Mouse (Mus musculus) c-Kit-positive CD71-positive TER-119-positive erythroid progenitor cells, embryonic 14.5 days (primary cell): ENCODE measurements around the gene Usp2.

Source experiments
- DNase-seq: peaks from one replicate; pipeline ENCODE4 v3.0.0-alpha.2; 2013; ENCODE audit warnings: low spot score

The Usp2 gene

GRCm38 (mm10) chr9:44125026-44125425 lies 58.2 kb downstream of the Usp2 start:
- no peak for DNase-seq

GRCm38 (mm10) chr9:44125546-44126428 lies 59.0 kb downstream of the Usp2 start:
- DNase-seq = peak; percentile 82

GRCm38 (mm10) chr9:44126746-44127145 lies 59.9 kb downstream of the Usp2 start:
- no peak for DNase-seq

- no peak for DNase-seq
These were observed 60.6 kb downstream of the Usp2 start for GRCm38 (mm10) chr9:44127351-44127801.

GRCm38 (mm10) chr9:44129633-44130032 lies 62.8 kb downstream of the Usp2 start:
- no peak for DNase-seq

- DNase-seq = no peak
These were observed 63.2 kb downstream of the Usp2 start for GRCm38 (mm10) chr9:44130034-44130433.

- no peak for DNase-seq
These were observed 63.9 kb downstream of the Usp2 start for GRCm38 (mm10) chr9:44130581-44131275.

GRCm38 (mm10) chr9:44131276-44131590 lies 64.4 kb downstream of the Usp2 start:
- DNase-seq = no peak

- no peak for DNase-seq
These were observed 65.4 kb downstream of the Usp2 start for GRCm38 (mm10) chr9:44132200-44132599.

- no peak for DNase-seq
These were observed 66.5 kb downstream of the Usp2 start for GRCm38 (mm10) chr9:44133287-44133686.

- no peak for DNase-seq
These were observed 67.5 kb downstream of the Usp2 start, which contains the start of gene Mcam for GRCm38 (mm10) chr9:44134101-44134850. Gene Mcam (plus strand): TSS chr9:44134469.

GRCm38 (mm10) chr9:44134851-44135730 lies 68.3 kb downstream of the Usp2 start:
- no peak for DNase-seq

GRCm38 (mm10) chr9:44135731-44136411 lies 69.0 kb downstream of the Usp2 start:
- DNase-seq = no peak

- no peak for DNase-seq
These were observed 71.0 kb downstream of the Usp2 start for GRCm38 (mm10) chr9:44137846-44138245.

- DNase-seq = no peak
These were observed 75.1 kb downstream of the Usp2 start for GRCm38 (mm10) chr9:44141951-44142350.

GRCm38 (mm10) chr9:44143421-44143820 lies 76.6 kb downstream of the Usp2 start:
- no peak for DNase-seq

- DNase-seq = no peak
These were observed 77.3 kb downstream of the Usp2 start for GRCm38 (mm10) chr9:44144023-44144717.

- no peak for DNase-seq
These were observed 77.9 kb downstream of the Usp2 start for GRCm38 (mm10) chr9:44144718-44145060.
